Mouse (Mus musculus) left cerebral cortex, adult 8-10 months (tissue): ENCODE results near the gene Slc4a10. TPM values are rescaled to one million over a fixed set of nuclear protein-coding genes. Genes with fewer than 3 reads are reported as not detected.

ENCODE experiments used
- DNase-seq, 2 experiments: peaks; one replicate each; pipeline ENCODE4 v3.0.0; 2022; ENCODE audit warnings: low spot score in 2 of 2
- total RNA-seq, 4 experiments: library from RNA; stranded (reverse); gene quantifications; 2 replicates each; pipeline ENCODE4 v1.2.4; 2022

Slc4a10 gene
- total RNA-seq, 4 experiments from 2014 or later = 195 to 217 (median 211) TPM

DNA sequence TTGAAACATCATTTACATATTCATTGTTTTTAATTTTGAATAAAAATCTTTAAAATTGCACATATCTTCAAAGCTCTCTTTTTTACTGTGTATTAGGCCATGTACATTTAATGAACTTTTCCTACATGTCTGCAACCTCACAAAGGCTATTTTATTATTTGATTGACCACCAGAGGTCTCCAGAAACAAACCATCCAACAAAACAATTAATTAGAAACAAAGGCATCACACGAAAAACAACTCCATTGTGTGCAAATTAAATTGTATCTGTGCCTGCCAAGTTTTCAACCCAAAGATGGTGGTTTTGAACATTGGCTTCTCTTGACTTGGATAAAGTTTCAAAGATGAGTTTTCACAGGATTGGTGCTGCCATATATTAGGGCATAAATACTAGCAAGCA, 300.5 kb downstream of the Slc4a10 start:
- no peak for DNase-seq

DNA sequence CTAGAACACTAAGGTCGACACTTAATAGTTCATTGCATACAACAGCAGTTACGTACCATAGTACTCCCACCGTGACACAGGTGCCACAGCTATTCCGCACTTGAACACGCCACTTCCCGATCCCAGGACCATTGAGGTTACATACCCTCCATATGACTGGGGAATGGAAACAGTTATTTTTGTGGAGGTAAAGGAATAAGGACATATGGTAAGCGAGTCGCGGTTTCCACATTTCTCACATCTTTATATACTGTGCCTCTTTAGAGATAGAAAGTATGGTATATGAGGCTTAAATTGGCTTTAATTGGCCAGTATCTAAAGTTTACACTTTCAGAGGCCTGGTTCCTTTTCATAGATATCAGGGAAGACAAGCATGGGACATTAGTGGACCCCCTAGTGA, 301.5 kb downstream of the Slc4a10 start:
- DNase-seq = no peak

DNA sequence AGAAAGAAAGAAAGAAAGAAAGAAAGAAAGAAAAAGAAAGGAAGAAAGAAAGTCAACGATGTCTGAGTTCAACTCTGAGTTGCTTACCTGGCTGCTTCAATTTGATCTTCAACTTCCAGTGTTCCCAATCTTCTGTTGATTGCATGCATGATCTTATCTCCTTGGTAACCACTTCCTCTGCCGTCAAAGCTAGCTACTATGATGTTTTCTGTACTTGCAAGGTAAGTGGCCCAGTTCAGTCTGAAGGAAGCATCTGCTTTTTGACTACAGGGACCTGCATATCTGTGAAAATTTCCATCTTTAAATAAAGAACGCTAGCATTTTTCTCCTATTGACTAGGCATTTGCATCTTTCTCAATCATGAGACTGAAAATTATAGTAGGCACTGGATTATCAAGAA, 305.8 kb downstream of the Slc4a10 start:
- no peak for DNase-seq

DNA sequence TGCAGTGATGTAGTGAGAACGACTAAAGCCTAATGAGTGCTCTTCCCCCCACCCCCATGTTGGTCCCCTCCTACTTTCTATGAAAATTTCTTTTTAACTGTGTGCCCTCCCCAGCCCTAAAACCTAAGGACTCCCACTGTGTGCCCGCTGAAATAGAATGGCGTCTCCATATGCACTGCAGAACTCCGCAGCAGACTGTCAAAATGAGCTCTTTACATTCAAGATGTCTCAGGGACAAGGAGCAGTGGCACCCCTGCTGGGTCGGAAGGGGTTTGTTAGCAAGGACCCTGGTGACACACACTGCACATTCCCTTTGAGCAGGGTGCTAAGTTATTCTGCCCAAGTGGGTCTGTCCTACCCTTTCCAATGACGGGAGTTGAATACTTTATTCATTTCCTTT, 309.5 kb downstream of the Slc4a10 start:
- DNase-seq = no peak

DNA sequence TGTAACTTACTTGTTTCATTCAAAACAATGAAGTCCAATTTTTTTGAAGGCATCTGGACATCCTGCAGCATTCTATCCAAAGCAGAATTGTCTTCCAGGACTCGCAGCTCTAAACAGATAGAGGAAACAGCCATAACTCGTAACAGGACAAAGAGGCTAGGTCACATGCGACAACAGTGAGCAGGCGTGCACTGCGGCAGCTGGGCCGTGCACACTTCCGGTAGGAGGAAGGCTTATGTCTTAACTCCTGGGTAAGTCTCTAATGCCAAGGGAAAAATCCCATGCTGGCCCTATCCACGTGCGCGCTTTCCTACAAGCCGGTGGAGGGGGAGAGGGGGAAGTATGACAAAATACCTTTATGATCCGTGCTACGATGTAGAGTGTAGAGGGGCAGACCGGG, 310.3 kb downstream of the Slc4a10 start:
- DNase-seq = no peak

DNA sequence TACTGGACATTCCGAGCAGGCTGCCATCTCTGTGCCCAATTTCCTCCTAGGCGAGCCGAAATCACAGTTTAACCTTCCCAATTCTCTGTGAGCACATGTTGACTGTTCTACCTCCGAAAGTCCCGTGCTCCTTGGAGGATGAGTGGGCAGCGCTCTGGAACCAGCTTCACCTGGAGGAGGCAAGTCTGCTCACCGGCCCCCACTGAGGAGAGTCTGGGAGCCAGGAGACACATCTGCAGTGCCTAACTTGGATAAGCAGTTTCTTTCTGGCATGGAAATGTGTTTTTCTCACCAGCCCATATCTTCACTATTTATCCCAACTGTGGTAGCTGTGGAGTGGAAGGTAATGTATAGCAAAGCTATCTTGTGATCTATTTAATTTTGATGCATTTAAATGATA, 311.0 kb downstream of the Slc4a10 start:
- DNase-seq = peak in 1 of 2 experiments; percentile 65

DNA sequence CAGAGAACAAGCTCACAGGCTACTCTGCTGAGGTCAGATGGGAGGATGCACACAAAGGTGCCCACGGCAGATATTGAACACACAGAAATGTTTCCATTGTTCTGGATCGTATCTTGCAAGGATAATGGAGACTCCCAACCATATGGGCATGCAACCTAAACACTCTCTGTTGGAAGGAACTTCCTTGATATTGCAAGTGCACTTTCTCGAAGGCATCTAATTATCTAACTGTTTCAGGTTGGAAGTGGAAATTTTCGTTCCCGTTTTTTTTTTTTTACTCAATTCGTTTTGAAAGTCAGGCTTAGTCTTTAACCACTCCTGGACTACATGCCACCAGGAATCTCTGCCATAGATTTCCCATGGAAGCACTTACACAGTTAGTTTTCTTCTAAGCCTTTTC, 314.6 kb downstream of the Slc4a10 start:
- no peak for DNase-seq

DNA sequence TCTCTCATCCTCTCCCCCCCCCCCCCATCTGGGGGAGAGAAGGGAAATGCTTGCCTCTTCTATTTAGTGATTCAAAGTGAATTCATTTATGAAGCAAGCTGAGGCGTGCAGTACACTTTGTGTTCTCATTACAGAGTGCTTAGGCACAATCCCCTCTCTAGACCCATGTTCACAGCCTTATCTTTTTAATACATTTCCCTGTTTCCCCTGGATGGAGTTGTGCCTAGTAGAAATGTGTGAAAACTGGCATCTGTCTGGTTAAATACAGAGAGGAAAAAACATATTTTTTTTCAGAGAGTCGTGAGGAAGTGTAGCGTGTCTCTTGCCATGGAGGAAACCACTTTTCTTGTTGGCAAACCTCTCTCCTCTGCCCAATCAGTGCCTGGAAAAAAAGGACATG, 315.3 kb downstream of the Slc4a10 start:
- no peak for DNase-seq

DNA sequence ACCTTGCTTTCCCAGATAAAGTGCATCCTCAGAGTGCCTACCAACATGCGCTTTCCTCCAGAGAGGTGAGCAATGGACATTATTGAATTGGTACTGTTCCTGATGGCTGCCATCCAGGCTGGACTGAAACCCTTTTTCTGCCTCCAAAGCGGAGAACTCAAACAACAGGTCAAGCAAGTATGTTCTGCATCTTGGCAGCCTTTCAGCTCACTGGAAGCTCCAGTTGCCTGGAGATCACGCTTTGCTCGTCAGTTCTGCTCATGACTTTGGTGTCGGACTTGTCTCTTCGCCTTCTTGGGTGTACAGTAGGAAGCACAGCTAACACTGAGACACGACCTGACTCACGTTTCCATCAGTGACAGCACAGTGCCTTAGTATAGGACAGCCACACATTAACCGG, 315.9 kb downstream of the Slc4a10 start:
- DNase-seq = no peak

DNA sequence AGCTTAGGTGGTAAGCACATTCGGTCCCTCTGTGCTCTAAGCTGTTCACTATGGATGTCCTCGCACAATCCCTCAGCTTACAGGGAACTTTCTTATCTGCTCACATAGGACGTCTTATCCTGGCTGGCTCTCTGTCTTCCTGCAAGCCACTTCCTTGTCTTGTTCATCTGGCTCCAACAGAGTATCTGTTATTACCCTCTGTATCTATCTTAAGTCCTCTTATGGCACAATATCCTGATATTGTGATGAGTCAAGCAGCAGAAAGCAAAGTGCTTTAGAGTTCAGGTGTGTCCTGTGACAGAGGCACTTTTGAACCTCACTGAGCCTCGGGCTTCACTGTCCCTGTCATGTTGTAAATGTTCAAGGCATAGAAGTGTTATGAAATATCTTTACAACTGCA, 317.3 kb downstream of the Slc4a10 start:
- no peak for DNase-seq

DNA sequence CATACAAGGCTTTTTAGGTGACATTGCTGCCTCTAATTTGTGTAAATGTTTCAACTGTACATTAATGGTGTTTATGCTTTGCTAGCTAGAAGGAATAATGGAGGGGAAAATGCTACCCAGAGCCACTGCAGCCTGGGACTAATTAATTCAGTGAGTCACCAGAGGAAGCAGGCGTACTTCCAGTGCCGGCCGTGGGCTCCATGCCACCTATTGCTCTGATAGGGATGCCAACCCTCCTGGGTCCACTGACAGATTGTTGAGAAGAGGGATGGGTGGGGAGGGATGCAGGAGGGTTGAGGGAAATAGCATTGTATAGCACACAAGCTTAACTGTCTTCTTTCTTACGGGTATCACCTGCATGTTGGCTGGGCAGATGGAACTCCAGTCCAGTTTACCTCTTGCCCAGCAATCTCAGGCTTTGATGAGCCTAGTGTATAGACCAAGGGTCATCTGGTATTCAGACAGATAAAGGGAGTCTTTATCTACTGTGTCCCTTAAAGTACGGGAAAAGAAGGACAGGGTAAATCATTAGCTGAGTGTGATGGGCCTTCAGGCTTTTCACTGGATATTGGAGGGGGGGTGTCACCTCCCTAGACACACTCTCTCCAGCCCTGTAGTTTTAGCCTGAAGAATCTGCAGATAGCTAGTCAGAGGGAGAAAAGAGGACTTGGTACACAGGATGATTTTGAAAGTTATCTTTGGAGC, 322.2 kb downstream of the Slc4a10 start:
- DNase-seq = no peak

DNA sequence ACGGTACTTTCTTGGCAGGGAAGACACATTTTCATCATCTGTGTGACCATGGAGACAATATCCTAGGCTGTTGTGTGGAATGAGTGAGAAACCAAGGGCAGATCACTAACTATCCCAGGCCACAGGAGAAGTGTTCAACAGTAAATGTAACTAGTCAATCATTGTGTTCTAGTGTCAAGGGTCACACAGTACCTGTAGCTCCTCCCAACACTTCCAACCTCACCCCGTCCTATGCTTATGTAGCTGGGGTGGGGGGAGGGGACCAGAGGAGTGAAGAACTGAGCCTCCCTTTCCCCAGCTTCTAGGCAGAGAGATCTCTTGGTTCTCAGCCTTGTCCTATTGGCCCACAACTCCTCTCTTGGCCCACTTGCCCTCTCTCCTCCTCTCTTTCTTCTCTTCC, 323.8 kb downstream of the Slc4a10 start:
- DNase-seq = no peak

DNA sequence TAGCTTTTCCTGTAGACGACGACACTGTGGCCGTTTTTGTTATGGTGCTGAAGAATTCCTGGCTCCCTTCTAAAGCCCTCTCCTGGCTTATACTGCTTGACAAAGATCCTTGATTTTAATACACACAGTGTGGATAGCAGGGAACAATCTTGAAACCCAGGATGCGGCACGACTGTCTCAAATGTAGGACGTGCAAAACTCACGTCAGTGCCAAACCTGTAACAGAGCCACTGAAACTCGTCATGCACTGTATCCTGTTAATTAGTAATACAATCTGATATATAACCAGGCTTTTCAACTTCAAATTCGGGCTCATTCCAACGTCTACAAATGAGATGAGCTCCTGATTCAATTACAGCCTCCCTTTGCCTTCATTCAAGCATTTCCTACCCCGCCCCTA, 327.4 kb downstream of the Slc4a10 start:
- DNase-seq = no peak

Other genes starting within 250 kb of the Slc4a10 start
- 100 to 1,000 TPM; 105 to 130 (median 109) TPM for gene Tbr1, start 243.5 kb upstream of the Slc4a10 start, total RNA-seq